Mouse (Mus musculus) myocyte (in vitro differentiated cells): ENCODE measurements around the gene Zfp827. TPM values are rescaled to one million over a fixed set of nuclear protein-coding genes. Genes with fewer than 3 reads are reported as not detected.

Experiments used
- H3K27me3 ChIP-seq: one replicate; pipeline ENCODE4 v1.6.1; 2011; ENCODE audit not compliant: control insufficient read depth, insufficient read depth, insufficient read length
- H3K36me3 ChIP-seq: one replicate; pipeline ENCODE4 v1.6.1; 2011; ENCODE audit not compliant: control insufficient read depth, insufficient read depth
- H3K4me2 ChIP-seq: one replicate; pipeline ENCODE4 v1.6.1; 2011; ENCODE audit warnings: low read depth, control low read depth
- H3K4me3 ChIP-seq: one replicate; pipeline ENCODE4 v1.5.1; 2011; ENCODE audit warnings: mild to moderate bottlenecking, control low read depth, moderate library complexity
- H3K79me2 ChIP-seq: one replicate; pipeline ENCODE4 v1.6.1; 2011; ENCODE audit not compliant: control insufficient read depth, insufficient read depth
- H3ac ChIP-seq: one replicate; pipeline ENCODE4 v1.6.1; 2011; ENCODE audit not compliant: control insufficient read depth, insufficient read length
- CEBPB ChIP-seq: IDR thresholded peaks from 2 replicates; pipeline ENCODE4 v1.6.1; 2011; ENCODE audit warnings: mild to moderate bottlenecking, moderate library complexity; ENCODE audit not compliant: poor library complexity, insufficient read depth, severe bottlenecking
- E2F4 ChIP-seq: IDR thresholded peaks from one replicate; pipeline ENCODE4 v1.6.1; 2011; ENCODE audit warnings: mild to moderate bottlenecking, control low read depth, moderate library complexity; ENCODE audit not compliant: insufficient read depth
- MYOG ChIP-seq, 3 experiments: IDR thresholded peaks; one replicate each; pipeline ENCODE4 v1.6.1; 2011; ENCODE audit warnings: control low read depth in 2 of 3, low read depth in 2 of 3, mild to moderate bottlenecking in 2 of 3; ENCODE audit not compliant: insufficient read length in 2 of 3, control insufficient read depth in 1 of 3, insufficient read depth in 1 of 3
- POLR2A ChIP-seq: IDR thresholded peaks from one replicate; pipeline ENCODE4 v1.6.1; 2011; ENCODE audit warnings: low read depth, mild to moderate bottlenecking, control low read depth, moderate library complexity; ENCODE audit not compliant: insufficient read length
- POLR2AphosphoS2 ChIP-seq: IDR thresholded peaks from one replicate; pipeline ENCODE4 v1.6.1; 2011; ENCODE audit warnings: low read depth, control low read depth; ENCODE audit not compliant: insufficient read length
- REST ChIP-seq: IDR thresholded peaks from one replicate; pipeline ENCODE4 v1.6.1; 2011; ENCODE audit warnings: mild to moderate bottlenecking, control low read depth, moderate library complexity; ENCODE audit not compliant: insufficient read depth, insufficient read length
- SRF ChIP-seq: IDR thresholded peaks from one replicate; pipeline ENCODE4 v1.6.1; 2011; ENCODE audit warnings: low read depth; ENCODE audit not compliant: control insufficient read depth, insufficient read length
- TCF12 ChIP-seq: IDR thresholded peaks from one replicate; pipeline ENCODE4 v1.6.1; 2011; ENCODE audit warnings: mild to moderate bottlenecking, control low read depth; ENCODE audit not compliant: poor library complexity, insufficient read depth, severe bottlenecking
- USF1 ChIP-seq: IDR thresholded peaks from one replicate; pipeline ENCODE4 v1.6.1; 2011; ENCODE audit warnings: low read depth, mild to moderate bottlenecking, control low read depth, moderate library complexity
- polyA plus RNA-seq: library from polyadenylated mRNA; unstranded; fragments of >200 nt; fragmentation: generic; extraction: Trizol; gene quantifications from one replicate; pipeline ENCODE4 v1.2.1, GENCODE M21; 2012; ENCODE audit warnings: missing spikeins

The Zfp827 gene
- polyA plus RNA-seq, 1 experiment = 7.7 TPM

GRCm38 (mm10) chr8:79239320-79239719 is 211.1 kb downstream of the Zfp827 start:
- Histone ChIP-seq H3K27me3 (no peaks in the 10 kb centered on the region), H3ac (no peak overlapping the region), H3K4me3 (no peak overlapping the region), H3K36me3 (no peaks in the 10 kb centered on the region), H3K79me2 (no peaks in the 10 kb centered on the region), H3K4me2 (no peak overlapping the region)
- TF ChIP-seq POLR2AphosphoS2 (no peak), SRF (no peak), TCF12 (no peak)

- Histone ChIP-seq H3K27me3 (no peaks in the 10 kb centered on the region), H3ac (no peak overlapping the region), H3K4me3 (no peak overlapping the region), H3K36me3 (no peaks in the 10 kb centered on the region), H3K79me2 (no peaks in the 10 kb centered on the region), H3K4me2 (no peak overlapping the region)
- TF ChIP-seq REST (no peak), E2F4 (no peak), POLR2A (no peak), SRF (no peak), CEBPB (no peak), USF1 (no peak), MYOG (IDR thresholded peaks at IDR 0.05; ENCODE audit: control insufficient read depth in 1 of 3, insufficient read depth in 1 of 3, insufficient read length in 2 of 3, low read depth in 2 of 3) (no peak), POLR2AphosphoS2 (no peak)
Measured at GRCm38 (mm10) chr8:79239996-79240395, 211.8 kb downstream of the Zfp827 start.

Other genes starting within 250 kb of the Zfp827 start
- gene Lsm6, start 207.3 kb upstream of the Zfp827 start, polyA plus RNA-seq = 60.2 TPM
- gene 1700011L22Rik, start 220.1 kb downstream of the Zfp827 start, polyA plus RNA-seq = not detected